Mouse (Mus musculus) B cell, adult 2 months (primary cell): Measurements from ENCODE around the gene Olfr1392.

Source experiments
- DNase-seq, 2 experiments: peaks; one replicate each; pipeline ENCODE4 v3.0.0; 2022

Olfr1392 gene

DNA sequence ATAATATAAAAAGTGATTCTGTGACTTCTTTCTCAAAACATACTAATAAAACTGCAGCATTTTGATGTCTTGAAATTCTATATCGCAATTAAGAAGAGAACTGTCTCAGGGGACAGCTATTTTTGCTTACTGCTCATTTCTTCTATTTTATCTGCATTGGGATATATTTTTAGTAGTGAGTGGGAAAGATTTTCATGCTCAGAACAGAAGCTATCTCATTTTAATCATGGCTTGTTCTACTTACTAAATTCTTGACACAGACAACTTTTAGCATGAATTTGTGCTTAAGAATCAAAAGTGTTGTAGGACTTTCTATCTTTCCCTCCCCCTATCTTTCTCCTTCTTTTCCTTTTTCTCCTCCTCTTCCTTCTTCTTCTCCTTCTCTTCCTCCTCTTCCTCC lies 44.6 kb downstream of the Olfr1392 start:
- DNase-seq = no peak

DNA sequence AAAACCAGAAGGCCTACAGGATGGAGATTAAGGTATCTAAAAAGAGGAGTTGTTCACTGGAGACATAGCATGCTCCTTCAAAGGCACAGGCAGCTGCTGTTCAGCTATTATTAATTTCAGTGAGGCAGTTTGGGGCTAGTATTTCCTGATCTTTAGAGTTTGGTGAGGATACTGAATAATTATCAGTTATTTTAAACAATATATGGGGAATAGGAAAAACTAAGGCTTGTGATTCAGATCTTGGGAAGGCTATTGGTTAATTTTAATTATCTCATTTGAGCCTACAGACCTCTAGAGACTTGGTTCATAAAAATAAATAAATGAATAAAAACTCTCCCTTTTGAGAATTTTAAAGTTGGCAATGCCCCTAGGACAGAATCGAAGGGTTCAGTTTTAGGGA lies 49.8 kb downstream of the Olfr1392 start, which contains the start of gene Olfr1390:
Olfr1390 (plus strand) TSS at position 301 of the 400 bp plus-strand sequence.
- no peak for DNase-seq

DNA sequence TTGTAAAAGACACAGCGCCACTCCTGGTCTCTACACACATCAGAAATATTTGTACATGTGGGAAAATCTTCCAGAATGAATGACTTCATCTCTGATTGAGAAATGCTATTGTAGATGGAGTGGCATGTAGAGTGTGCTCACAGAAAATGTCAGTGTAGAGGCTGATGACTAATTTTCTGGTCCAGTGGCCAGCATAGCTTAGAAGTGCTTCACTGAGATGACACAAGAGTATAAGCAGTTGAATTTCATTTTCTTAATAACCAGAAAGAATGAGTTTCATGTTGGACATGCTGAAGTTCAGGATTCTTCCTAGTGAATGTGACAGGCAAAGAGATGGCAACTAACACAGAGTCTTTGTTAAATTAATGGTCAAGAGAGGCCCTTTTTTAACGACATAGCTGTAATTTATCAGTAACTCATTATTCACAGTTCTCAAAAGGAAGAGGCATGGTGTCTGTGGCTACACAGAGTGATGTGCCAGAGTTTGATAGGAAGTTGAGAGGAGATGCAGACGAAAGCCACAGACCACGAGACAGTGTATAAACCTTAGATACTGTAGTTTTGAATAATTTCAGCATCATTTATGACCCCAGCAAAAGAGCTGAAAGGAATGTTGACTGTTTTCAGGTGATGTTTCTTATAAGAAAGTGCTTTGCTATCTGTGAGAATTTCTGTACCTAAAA lies 52.2 kb downstream of the Olfr1392 start:
- DNase-seq = no peak
